Mouse (Mus musculus) intestine, postnatal 0 days (tissue): Measurements from ENCODE around the gene Ttc22. TPM values are rescaled to one million over a fixed set of nuclear protein-coding genes. Genes with fewer than 3 reads are reported as not detected.

Source experiments
- ATAC-seq: fragments of 200-750 bp; cut with Nextera tagmentation; 2 replicates; pipeline ENCODE4 v1.8.0; 2017; ENCODE audit warnings: mild to moderate bottlenecking, moderate TSS enrichment, moderate library complexity
- H3K27ac ChIP-seq: fragments of 300-500 bp; sonication (generic); 2 replicates; pipeline ENCODE4 v1.5.1; 2014; ENCODE audit warnings: mild to moderate bottlenecking, low read depth, low read length, moderate library complexity
- H3K27me3 ChIP-seq: fragments of 300-500 bp; sonication (generic); replicated peaks from 2 replicates; pipeline ENCODE4 v1.6.1; 2014; ENCODE audit warnings: low read length, mixed read lengths; ENCODE audit not compliant: control insufficient read depth, insufficient read depth
- H3K36me3 ChIP-seq: fragments of 300-500 bp; sonication (generic); 2 replicates; pipeline ENCODE4 v1.6.1; 2014; ENCODE audit warnings: mild to moderate bottlenecking, moderate library complexity; ENCODE audit not compliant: control insufficient read depth, insufficient read depth
- H3K4me1 ChIP-seq: fragments of 300-500 bp; sonication (generic); replicated peaks from 2 replicates; pipeline ENCODE4 v1.6.1; 2014; ENCODE audit warnings: antibody characterized with exemption, low read length, mixed read lengths; ENCODE audit not compliant: control insufficient read depth, insufficient read depth
- H3K4me2 ChIP-seq: fragments of 300-500 bp; sonication (generic); replicated peaks from 2 replicates; pipeline ENCODE4 v1.6.1; 2014; ENCODE audit warnings: low read depth, mild to moderate bottlenecking, moderate library complexity
- H3K4me3 ChIP-seq: fragments of 300-500 bp; sonication (generic); 2 replicates; pipeline ENCODE4 v1.5.1; 2014; ENCODE audit warnings: low read depth, low read length
- H3K9ac ChIP-seq: fragments of 300-500 bp; sonication (generic); 2 replicates; pipeline ENCODE4 v1.6.1; 2014; ENCODE audit warnings: mild to moderate bottlenecking, low read depth, low read length
- H3K9me3 ChIP-seq: fragments of 300-500 bp; sonication (generic); 2 replicates; pipeline ENCODE4 v1.6.1; 2016; ENCODE audit warnings: mixed run types; ENCODE audit not compliant: control insufficient read depth
- CTCF ChIP-seq: sonication (generic); IDR thresholded peaks from 2 replicates; pipeline ENCODE4 v1.5.1; 2016; ENCODE audit warnings: low read depth, mild to moderate bottlenecking, control low read depth, antibody characterized with exemption, moderate library complexity
- WGBS: fragments of 180-500 bp; shearing (Covaris S2); extraction: QIAGEN DNeasy Blood & Tissue Kit; methylation state at CpG from one replicate; pipeline ENCODE4 v1.1.7; 2014; 5-methylcytosine and 5-hydroxymethylcytosine counted together
- polyA plus RNA-seq: library from polyadenylated mRNA; unstranded; fragments of >200 nt; fragmentation: Nextera tagmentation; extraction: Ambion mirVana; gene quantifications from 2 replicates; pipeline ENCODE4 v1.2.1, GENCODE M21; 2015

Ttc22 gene
- polyA plus RNA-seq, 1 experiment from 2014 or later, result 66.4 TPM

- no peak overlapping the region for H3K4me2 ChIP-seq
- H3K9ac ChIP-seq, result no peak overlapping the region
- H3K27me3 ChIP-seq, result no peaks in the 10 kb centered on the region
- H3K4me1 ChIP-seq, result 0 out of 2 replicates have a peak, but pooled peaks cover 8% of the 10 kb centered on the region
- TF ChIP-seq CTCF, result no peak
- 61% methylated on average over 3 of the region's 3 CpGs for WGBS
- no peaks in the 10 kb centered on the region for H3K9me3 ChIP-seq
- no peak for ATAC-seq
- no peak overlapping the region for H3K4me3 ChIP-seq
- no peaks in the 10 kb centered on the region for H3K36me3 ChIP-seq
- no peak overlapping the region for H3K27ac ChIP-seq
Observed at GRCm38 (mm10) chr4:106613560-106613959, 8.7 kb upstream of the Ttc22 start.

- no peak overlapping the region for H3K4me3 ChIP-seq
- H3K9me3 ChIP-seq, result no peaks in the 10 kb centered on the region
- H3K4me2 ChIP-seq, result no peak overlapping the region
- 52% methylated on average over 7 of the region's 7 CpGs for WGBS
- H3K27me3 ChIP-seq, result no peaks in the 10 kb centered on the region
- peak; percentile 98 for TF ChIP-seq CTCF
- H3K36me3 ChIP-seq, result no peaks in the 10 kb centered on the region
- H3K4me1 ChIP-seq, result 0 out of 2 replicates have a peak, but pooled peaks cover 8% of the 10 kb centered on the region
- ATAC-seq, result no peak
- H3K9ac ChIP-seq, result no peak overlapping the region
- no peak overlapping the region for H3K27ac ChIP-seq
Observed at GRCm38 (mm10) chr4:106614180-106614797, 7.9 kb upstream of the Ttc22 start.

- Histone ChIP-seq H3K9me3 (no peaks in the 10 kb centered on the region), H3K4me3 (no peak overlapping the region), H3K36me3 (no peaks in the 10 kb centered on the region), H3K27me3 (no peaks in the 10 kb centered on the region), H3K4me1 (0 out of 2 replicates have a peak, but pooled peaks cover 8% of the 10 kb centered on the region), H3K4me2 (no peak overlapping the region), H3K27ac (no peak overlapping the region), H3K9ac (no peak overlapping the region)
- no peak for ATAC-seq
- 84% methylated on average over 9 of the region's 9 CpGs for WGBS
- no peak for TF ChIP-seq CTCF
Observed at GRCm38 (mm10) chr4:106614881-106615280, 7.4 kb upstream of the Ttc22 start.

GRCm38 (mm10) chr4:106615637-106616036 is 6.6 kb upstream of the Ttc22 start:
- Histone ChIP-seq H3K9ac (no peak overlapping the region), H3K27ac (no peak overlapping the region), H3K27me3 (no peaks in the 10 kb centered on the region), H3K9me3 (no peaks in the 10 kb centered on the region), H3K36me3 (no peaks in the 10 kb centered on the region), H3K4me3 (no peak overlapping the region), H3K4me1 (0 out of 2 replicates have a peak, but pooled peaks cover 8% of the 10 kb centered on the region), H3K4me2 (no peak overlapping the region)
- no peak for ATAC-seq
- no peak for TF ChIP-seq CTCF
- WGBS, result 79% methylated on average over 12 of the region's 12 CpGs

- Histone ChIP-seq H3K9me3 (no peaks in the 10 kb centered on the region), H3K9ac (no peak within 1 kb of the TSS), H3K4me2 (peak within 1 kb of the TSS; percentile 62), H3K4me3 (peak within 1 kb of the TSS; percentile 25; the same call in 1 of the 2 replicates), H3K27me3 (no peaks in the 10 kb centered on the region), H3K36me3 (no peaks in the 10 kb centered on the region), H3K27ac (no peak within 1 kb of the TSS), H3K4me1 (0 out of 2 replicates have a peak, but pooled peaks cover 8% of the 10 kb centered on the region)
- ATAC-seq, result no peak
- 3% methylated on average over 18 of the region's 19 CpGs for WGBS
- TF ChIP-seq CTCF, result no peak
Observed at GRCm38 (mm10) chr4:106617056-106617455, 5.2 kb upstream of the Ttc22 start, which contains the start of gene Lexm. Gene Lexm (minus strand): TSS chr4:106617241.

GRCm38 (mm10) chr4:106618898-106619297 is 3.3 kb upstream of the Ttc22 start:
- peak; percentile 61 for TF ChIP-seq CTCF
- Histone ChIP-seq H3K27ac (peak overlapping the region; percentile 92), H3K9me3 (no peaks in the 10 kb centered on the region), H3K27me3 (no peaks in the 10 kb centered on the region), H3K4me3 (no peak overlapping the region), H3K4me2 (no peak overlapping the region), H3K4me1 (0 out of 2 replicates have a peak, but pooled peaks cover 8% of the 10 kb centered on the region), H3K9ac (no peak overlapping the region), H3K36me3 (no peaks in the 10 kb centered on the region)
- WGBS, result 46% methylated on average over 4 of the region's 4 CpGs
- peak; percentile 66 for ATAC-seq
